Mouse (Mus musculus) brain, embryonic 14.5 days (tissue): ENCODE data around the gene Dpm3.

Experiments
- CTCF ChIP-seq: fragments of 200-500 bp; IDR thresholded peaks from 2 replicates; pipeline ENCODE4 v1.5.1; 2012; ENCODE audit warnings: inconsistent platforms, mild to moderate bottlenecking, moderate library complexity, borderline replicate concordance; ENCODE audit not compliant: insufficient read depth, insufficient read length; ENCODE audit errors: extremely low read depth
- POLR2A ChIP-seq: fragments of 200-500 bp; IDR thresholded peaks from 2 replicates; pipeline ENCODE4 v1.6.1; 2012; ENCODE audit warnings: mild to moderate bottlenecking, inconsistent platforms, borderline replicate concordance; ENCODE audit not compliant: poor library complexity, insufficient read depth, insufficient read length, severe bottlenecking; ENCODE audit errors: extremely low read depth

- TF ChIP-seq POLR2A: no peak
- no peak for TF ChIP-seq CTCF
These were observed 45.9 kb downstream of the Dpm3 start for GRCm38 (mm10) chr3:89305105-89305504.
